Mouse (Mus musculus) megakaryocyte, adult 5-6 weeks (primary cell): ENCODE data around the gene Sh2b3. TPM values are rescaled to one million over a fixed set of nuclear protein-coding genes. Genes with fewer than 3 reads are reported as not detected.

Experiments
- ATAC-seq: 2 replicates; pipeline ENCODE4 v1.8.0; 2016; ENCODE audit warnings: mild to moderate bottlenecking, inconsistent platforms; ENCODE audit not compliant: poor library complexity, severe bottlenecking
- total RNA-seq, 2 experiments: library from RNA; stranded (forward) in 1 of 2; stranded (reverse) in 1 of 2; fragments of 153-499, 151-499 nt in 1 of 2; fragments of 221-1000, 200-1000 nt in 1 of 2; gene quantifications; 2 replicates each; pipeline versions ENCODE4 v1.2.3 to v1.2.4; 2015 to 2017

The Sh2b3 gene
- total RNA-seq, 2 experiments from 2014 or later: 46.3 to 82.9 TPM

DNA sequence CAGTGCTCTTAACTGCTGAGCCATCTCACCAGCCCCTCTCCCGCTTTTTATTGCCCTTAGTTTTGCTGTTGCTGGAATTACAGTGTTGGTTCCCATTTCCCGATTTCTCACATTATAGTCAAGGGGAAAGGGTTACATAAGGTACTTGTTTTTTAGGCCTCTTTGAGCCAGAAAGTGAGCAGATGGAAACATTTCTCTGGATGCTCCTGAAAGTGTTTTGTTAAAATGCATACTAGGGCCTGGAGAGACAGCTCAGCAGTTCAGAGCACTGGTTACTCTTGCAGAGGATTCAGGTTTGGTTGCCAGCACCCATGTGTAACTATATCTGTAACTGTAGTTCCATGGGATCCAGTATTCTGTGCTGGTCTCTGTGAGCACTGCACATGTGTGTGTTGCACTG, 29.2 kb downstream of the Sh2b3 start:
- ATAC-seq: no peak

DNA sequence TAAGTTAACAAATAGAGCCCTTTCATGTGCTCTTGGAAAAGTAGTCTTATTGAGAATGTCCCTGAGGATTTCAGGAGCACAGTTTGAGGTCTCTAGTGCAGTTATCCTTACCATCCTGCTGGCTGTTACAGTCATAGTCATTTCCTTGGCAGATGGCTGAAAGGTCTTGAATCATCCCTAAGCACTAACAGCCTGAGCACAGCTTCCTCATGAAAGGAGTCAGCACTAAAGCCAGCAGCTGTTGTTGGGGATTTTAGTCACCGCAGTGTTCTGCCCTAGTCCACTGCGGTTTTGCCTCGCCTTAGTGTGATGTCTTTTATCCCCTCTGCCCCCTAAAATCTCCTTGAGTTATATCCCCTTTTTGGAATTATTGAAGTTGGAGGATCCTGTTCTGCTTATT, 30.3 kb downstream of the Sh2b3 start:
- ATAC-seq: no peak

DNA sequence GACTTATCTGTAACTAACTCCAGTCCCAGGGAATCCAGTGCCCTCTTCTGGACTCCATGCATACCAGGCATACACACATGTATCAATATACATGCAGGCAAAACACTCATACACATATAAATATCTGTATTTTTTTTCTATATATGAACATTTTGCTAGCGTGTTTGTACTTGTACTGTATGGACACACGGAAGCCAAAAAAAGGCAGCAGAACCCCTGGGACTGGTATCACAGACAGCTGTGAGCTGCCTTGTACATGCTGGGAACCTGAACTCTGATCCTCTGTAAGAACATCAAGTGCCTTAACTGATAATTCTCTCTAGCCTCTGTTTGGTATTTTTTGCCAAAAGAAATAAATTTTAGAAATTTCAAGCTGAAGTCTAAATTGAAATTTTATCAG, 39.0 kb downstream of the Sh2b3 start:
- ATAC-seq: no peak

- no peak for ATAC-seq
These were observed 41.6 kb downstream of the Sh2b3 start for GRCm38 (mm10) chr5:121795800-121796199.

GRCm38 (mm10) chr5:121791026-121791425, 46.4 kb downstream of the Sh2b3 start:
- no peak for ATAC-seq

DNA sequence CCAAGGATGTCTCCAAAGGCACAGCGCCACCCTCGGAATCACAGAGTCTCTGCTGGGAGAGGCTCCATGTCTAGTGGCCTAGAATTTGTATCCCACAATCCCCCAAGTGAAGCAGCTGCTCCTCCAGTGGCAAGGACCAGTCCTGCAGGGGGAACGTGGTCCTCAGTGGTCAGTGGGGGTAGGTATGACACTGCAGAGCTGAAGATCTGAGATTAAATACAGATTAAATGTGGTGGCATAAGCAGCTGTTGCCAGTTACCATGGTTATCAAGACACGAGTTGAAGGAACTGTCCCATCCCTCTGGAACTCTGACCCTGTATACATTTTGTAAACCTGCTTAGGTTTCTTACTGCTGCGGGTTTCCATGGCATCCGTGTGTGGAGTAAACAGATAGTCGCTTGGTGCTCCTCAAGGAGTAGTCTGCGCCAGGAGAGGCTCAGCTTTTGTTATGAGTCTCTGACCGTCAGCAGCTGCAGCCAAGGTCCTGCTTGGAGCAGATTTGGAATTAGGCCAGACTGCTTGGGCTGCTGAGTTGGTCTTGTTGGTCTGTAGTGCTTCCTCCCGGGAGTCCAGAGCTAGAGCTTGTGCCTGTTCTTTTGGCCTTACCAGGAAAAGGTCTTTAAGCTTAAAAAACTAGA, 53.5 kb downstream of the Sh2b3 start:
- ATAC-seq: no peak

- no peak for ATAC-seq
These were observed 55.0 kb downstream of the Sh2b3 start for GRCm38 (mm10) chr5:121782467-121782866.

DNA sequence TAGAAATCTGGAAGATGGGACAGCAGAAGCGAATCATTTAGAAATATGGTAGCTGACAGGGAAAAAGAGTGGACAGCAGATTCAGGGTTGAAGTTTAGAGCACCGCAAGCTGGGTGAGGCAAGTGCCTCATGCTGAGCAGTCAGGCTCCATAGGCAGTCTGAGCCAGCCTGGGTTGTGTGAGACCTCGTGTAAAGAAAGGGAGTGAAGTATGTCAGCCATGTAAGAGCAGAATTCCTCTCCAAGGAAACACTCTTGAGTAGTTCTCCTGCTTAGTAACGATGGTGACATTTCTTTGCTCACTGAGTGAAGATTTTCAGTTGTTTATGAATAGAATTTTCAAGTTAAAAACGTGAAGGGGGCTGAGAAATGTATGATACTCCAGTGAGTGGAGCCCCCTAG, 57.3 kb downstream of the Sh2b3 start:
- ATAC-seq: no peak

DNA sequence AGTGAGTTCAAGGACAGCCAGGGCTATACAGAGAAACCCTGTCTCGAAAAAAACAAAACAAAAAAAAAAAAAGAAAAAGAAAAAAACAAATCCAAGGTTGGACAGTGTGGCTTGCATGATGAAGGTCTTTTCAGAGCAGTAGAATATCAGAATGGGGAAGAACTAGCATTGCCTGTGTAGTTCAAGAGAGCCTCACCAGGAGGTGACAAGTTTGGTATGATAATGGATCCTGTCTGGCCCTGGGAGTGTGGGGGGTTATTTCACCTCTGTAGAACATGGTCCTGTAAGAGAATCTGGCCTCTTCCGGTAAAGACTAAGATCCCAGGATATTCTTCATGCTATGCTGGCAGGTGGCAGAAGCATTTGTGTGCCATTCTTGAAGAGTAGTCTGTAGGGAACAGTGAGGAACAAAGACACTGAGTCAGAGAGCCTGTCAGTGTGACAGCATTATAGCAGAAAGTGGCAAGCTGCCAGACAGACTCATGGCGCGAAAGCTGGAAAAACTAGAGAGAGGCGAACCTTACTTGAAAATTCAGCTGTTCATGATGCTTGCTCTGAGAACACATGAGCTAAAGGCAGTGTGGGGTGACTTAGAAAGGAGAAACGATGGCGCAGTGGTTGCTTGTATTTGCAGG, 58.8 kb downstream of the Sh2b3 start:
- ATAC-seq: no peak

DNA sequence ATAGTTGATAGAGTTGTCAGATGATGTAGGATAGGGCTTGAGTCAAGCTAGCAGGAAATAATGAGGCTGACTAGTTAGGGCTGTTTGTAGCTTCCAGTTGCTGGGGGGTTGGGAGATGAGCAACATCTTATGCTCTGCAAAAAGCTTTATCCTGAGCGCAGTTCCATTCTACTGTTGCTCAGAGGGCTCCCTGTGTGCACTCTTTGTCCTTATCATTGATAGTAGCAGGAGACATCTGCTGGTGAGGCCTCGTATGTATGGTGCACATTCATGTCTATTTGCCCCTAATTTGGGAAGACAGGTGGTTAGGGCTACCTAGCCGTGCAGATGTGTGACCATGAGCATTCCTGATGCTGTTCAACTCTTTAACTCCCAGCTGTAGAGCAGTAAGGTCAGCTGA, 65.8 kb downstream of the Sh2b3 start:
- ATAC-seq: no peak

DNA sequence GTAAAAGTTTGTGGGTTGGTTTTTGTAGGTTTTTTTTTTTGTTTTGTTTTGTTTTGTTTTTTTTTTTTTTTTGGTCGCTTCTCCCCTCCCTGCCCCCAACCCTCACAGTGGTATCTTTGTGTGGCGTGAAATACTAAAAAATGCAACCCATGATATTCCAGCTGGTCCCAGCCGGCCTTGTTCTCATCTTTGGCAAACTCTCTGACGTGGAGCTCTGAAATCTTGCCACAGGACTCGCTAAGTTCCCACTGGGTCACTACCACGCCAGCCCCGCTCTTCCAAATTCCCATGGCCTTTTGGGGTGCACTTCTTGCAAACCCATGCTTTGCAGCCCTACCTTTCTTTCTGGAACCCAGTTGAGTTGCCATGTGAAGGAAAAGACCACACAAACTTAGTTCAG, 67.6 kb downstream of the Sh2b3 start:
- ATAC-seq: no peak

DNA sequence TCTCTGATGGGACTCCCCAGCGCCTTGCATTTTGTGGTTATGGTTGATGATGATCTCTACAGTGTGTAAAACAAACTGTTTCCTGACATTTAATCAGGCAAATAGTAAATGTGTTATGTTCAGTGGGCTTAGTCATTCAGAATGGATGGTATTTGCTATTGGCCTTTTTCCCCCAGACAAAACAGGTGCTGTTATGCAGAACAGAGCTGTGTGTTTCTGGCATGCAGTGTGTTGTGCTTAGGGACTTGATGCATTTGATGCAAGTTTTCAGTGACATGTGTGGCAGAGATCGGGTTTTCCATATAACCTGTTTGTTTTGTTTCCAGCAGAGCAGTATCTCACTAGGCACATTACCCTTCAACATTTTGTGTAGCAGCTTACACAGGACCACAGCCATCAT, 69.9 kb downstream of the Sh2b3 start:
- no peak for ATAC-seq

DNA sequence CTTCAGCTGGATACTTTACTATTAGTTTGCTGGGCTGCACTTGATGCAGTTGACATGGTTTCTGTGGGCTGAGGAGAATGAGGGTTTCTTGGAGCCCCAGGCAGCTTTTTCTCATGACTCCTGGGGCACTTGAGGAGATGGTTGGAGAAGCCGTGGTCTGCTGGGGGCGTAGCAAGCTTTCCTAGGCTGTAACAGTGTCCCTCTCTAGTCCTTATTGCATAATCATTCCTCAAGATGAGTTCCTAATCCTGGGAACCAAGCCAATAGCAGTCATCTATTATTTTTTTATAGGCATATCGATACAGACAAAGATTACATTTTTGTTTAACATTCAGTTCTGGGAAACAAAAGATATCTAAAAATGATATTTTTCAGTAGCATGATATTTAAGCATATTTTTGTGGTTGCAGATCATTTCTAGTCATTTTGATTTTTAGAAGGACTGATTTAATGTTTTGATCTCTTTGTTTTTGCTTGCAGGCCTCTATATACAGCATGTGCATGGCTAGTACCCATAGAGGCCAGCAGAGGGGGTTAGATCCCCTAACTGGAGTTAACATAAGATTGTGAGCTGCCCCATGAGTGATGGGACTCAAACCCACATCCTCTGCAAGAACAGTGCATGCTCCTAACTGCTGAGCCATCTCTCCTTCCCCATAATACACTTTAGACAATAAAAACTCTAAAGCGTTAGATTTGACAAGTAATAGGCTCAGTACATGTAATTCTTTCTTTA, 71.2 kb downstream of the Sh2b3 start:
- no peak for ATAC-seq

Other genes starting within 250 kb of the Sh2b3 start
- 137 and 142 TPM in 2 replicates for gene Aldh2, start 243.8 kb downstream of the Sh2b3 start, total RNA-seq (2015)
- gene Aldh2, start 243.8 kb downstream of the Sh2b3 start, total RNA-seq (2017): 505 and 509 TPM in 2 replicates
- gene Acad12, start 218.7 kb downstream of the Sh2b3 start, total RNA-seq (2015): 1.1 and 5.4 TPM in 2 replicates
- 2.1 and 5.5 TPM in 2 replicates for gene Acad12, start 218.7 kb downstream of the Sh2b3 start, total RNA-seq (2017)
- gene Acad10, start 177.1 kb downstream of the Sh2b3 start, total RNA-seq (2015): 0.46 and 0.60 TPM in 2 replicates
- gene Acad10, start 177.1 kb downstream of the Sh2b3 start, total RNA-seq (2017): 0.69 and 1.4 TPM in 2 replicates
- 22.7 and 25.6 TPM in 2 replicates for gene Brap, start 177.1 kb downstream of the Sh2b3 start, total RNA-seq (2015)
- gene Brap, start 177.1 kb downstream of the Sh2b3 start, total RNA-seq (2017): 53.5 and 71.5 TPM in 2 replicates
- gene Atxn2, start 126.3 kb downstream of the Sh2b3 start, total RNA-seq (2015): 46.3 and 50.9 TPM in 2 replicates
- 33.2 and 46.3 TPM in 2 replicates for gene Atxn2, start 126.3 kb downstream of the Sh2b3 start, total RNA-seq (2017)
- gene Pheta1, start 11.3 kb upstream of the Sh2b3 start, total RNA-seq (2015): 0.78 and 1.2 TPM in 2 replicates
- gene Pheta1, start 11.3 kb upstream of the Sh2b3 start, total RNA-seq (2017): 0.69 and 1.8 TPM in 2 replicates
- gene Cux2, start 212.5 kb upstream of the Sh2b3 start, total RNA-seq (2015): 0.25 and 0.27 TPM in 2 replicates
- 0.16 and 0.22 TPM in 2 replicates for gene Cux2, start 212.5 kb upstream of the Sh2b3 start, total RNA-seq (2017)